Mouse (Mus musculus): ENCODE measurements around the gene Nrd1.

GRCm38 (mm10) chr4:109064941-109065340 is 64.5 kb downstream of the Nrd1 start:
- no peak for TF ChIP-seq CTCF (IDR thresholded peaks at IDR 0.05; ENCODE audit: control insufficient read depth, insufficient read depth, low read length)
- no peak for TF ChIP-seq POLR2A (IDR thresholded peaks at IDR 0.05; ENCODE audit: borderline replicate concordance, control insufficient read depth, low read depth, low read length)
